Mouse (Mus musculus) neural tube, embryonic 11.5 days (tissue): Measurements from ENCODE around the gene Zfp362. TPM values are rescaled to one million over a fixed set of nuclear protein-coding genes. Genes with fewer than 3 reads are reported as not detected.

Source experiments
- ATAC-seq: fragments of 200-750 bp; cut with Nextera tagmentation; 2 replicates; pipeline ENCODE4 v1.8.0; 2017; ENCODE audit warnings: moderate number of reproducible peaks, mild to moderate bottlenecking, moderate TSS enrichment, moderate library complexity; ENCODE audit not compliant: insufficient read depth, low FRiP score, low TSS enrichment
- DNase-seq: peaks from one replicate; pipeline ENCODE4 v3.0.0-alpha.2; 2015; ENCODE audit warnings: low spot score
- H3K27ac ChIP-seq: fragments of 300-500 bp; sonication (generic); 2 replicates; pipeline ENCODE4 v1.5.1; 2014; ENCODE audit warnings: low read depth, mild to moderate bottlenecking, low read length
- H3K27me3 ChIP-seq: fragments of 300-500 bp; sonication (generic); 2 replicates; pipeline ENCODE4 v1.6.1; 2014; ENCODE audit warnings: mild to moderate bottlenecking, low read length, mixed read lengths; ENCODE audit not compliant: control insufficient read depth, insufficient read depth
- H3K36me3 ChIP-seq: fragments of 300-500 bp; sonication (generic); 2 replicates; pipeline ENCODE4 v1.6.1; 2014; ENCODE audit warnings: mild to moderate bottlenecking, low read length, moderate library complexity, mixed read lengths; ENCODE audit not compliant: control insufficient read depth, insufficient read depth
- H3K4me1 ChIP-seq: fragments of 300-500 bp; sonication (generic); 2 replicates; pipeline ENCODE4 v1.6.1; 2014; ENCODE audit warnings: low read length, mixed read lengths; ENCODE audit not compliant: control insufficient read depth, insufficient read depth
- H3K4me2 ChIP-seq: fragments of 300-500 bp; sonication (generic); 2 replicates; pipeline ENCODE4 v1.6.1; 2014; ENCODE audit warnings: low read depth, mild to moderate bottlenecking, moderate library complexity
- H3K4me3 ChIP-seq: fragments of 300-500 bp; sonication (generic); 2 replicates; pipeline ENCODE4 v1.5.1; 2014; ENCODE audit warnings: low read depth, low read length
- H3K9ac ChIP-seq: fragments of 300-500 bp; sonication (generic); 2 replicates; pipeline ENCODE4 v1.6.1; 2014; ENCODE audit warnings: mild to moderate bottlenecking, low read length
- H3K9me3 ChIP-seq: fragments of 300-500 bp; sonication (generic); 2 replicates; pipeline ENCODE4 v1.6.1; 2016; ENCODE audit warnings: low read length; ENCODE audit not compliant: control insufficient read depth
- WGBS: fragments of 180-500 bp; shearing (Covaris S2); extraction: QIAGEN DNeasy Blood & Tissue Kit; methylation state at CpG from one replicate; pipeline ENCODE4 v1.1.7; 2014; 5-methylcytosine and 5-hydroxymethylcytosine counted together
- polyA plus RNA-seq: library from polyadenylated mRNA; unstranded; fragments of >200 nt; fragmentation: Nextera tagmentation; extraction: Ambion mirVana; gene quantifications from 2 replicates; pipeline ENCODE4 v1.2.1, GENCODE M21; 2014

Gene Zfp362
- polyA plus RNA-seq, 1 experiment from 2014 or later, result 46.6 TPM

- WGBS, result under 1% methylated on average over 51 of the region's 74 CpGs
- peaks cover 25% of the 10 kb centered on the region for H3K4me1 ChIP-seq
- peak; percentile 53 for DNase-seq
Measured at GRCm38 (mm10) chr4:128805150-128806042, 449 bp downstream of the Zfp362 start.

DNA sequence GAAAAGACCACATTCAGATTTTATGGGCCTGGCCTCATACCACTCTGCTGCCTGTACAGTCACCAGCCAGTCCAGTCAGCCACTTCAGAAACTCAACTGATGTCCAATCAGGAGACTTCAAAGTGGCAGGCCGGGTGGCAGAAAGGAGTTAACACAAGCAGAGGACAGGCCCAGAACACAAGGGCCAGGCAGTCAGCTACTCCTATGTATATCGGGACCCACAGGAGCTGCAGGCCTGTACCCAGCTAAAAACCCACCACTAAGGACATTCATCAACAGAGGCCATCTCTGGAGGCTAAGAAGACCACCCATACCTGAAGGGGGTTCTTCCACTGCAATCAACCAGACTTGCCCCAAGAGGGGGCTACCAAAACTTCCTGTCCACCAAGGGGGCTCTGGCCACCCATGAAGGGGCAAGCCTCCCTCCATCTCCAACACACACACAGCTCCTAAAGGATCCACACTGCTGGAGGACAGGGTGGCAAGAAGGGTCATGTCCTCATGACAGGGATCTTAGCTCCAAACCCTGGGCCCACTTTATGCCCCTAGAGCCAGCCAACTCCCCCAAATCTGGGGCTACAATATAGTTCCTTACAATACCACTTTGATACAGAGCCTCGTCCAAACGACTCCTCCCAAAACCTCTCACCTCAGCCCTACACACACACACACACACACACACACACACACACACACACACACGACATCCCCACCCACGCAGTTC, 1.3 kb downstream of the Zfp362 start:
- H3K27me3 ChIP-seq, result no peaks in the 10 kb centered on the region
- H3K9ac ChIP-seq, result peak overlapping the region; percentile 99
- no peaks in the 10 kb centered on the region for H3K36me3 ChIP-seq
- H3K4me2 ChIP-seq, result peak overlapping the region; percentile 98
- peak overlapping the region; percentile 53 for H3K27ac ChIP-seq
- peaks cover 28% of the 10 kb centered on the region for H3K4me1 ChIP-seq
- WGBS, result 6% methylated on average over 6 of the region's 6 CpGs
- H3K4me3 ChIP-seq, result peak overlapping the region; percentile 99
- ATAC-seq, result no peak
- H3K9me3 ChIP-seq, result no peaks in the 10 kb centered on the region
- DNase-seq, result peak; percentile 37

More at GRCm38 (mm10) chr4:128805150-128806042, 449 bp downstream of the Zfp362 start:
- Histone ChIP-seq H3K27ac (peak overlapping the region; percentile 100), H3K4me2 (peak overlapping the region; percentile 98), H3K4me3 (peak overlapping the region; percentile 99), H3K27me3 (no peaks in the 10 kb centered on the region), H3K9ac (peak overlapping the region; percentile 99), H3K9me3 (no peaks in the 10 kb centered on the region), H3K36me3 (no peaks in the 10 kb centered on the region)
- peak; percentile 13; the same call in 1 of the 2 replicates for ATAC-seq

DNA sequence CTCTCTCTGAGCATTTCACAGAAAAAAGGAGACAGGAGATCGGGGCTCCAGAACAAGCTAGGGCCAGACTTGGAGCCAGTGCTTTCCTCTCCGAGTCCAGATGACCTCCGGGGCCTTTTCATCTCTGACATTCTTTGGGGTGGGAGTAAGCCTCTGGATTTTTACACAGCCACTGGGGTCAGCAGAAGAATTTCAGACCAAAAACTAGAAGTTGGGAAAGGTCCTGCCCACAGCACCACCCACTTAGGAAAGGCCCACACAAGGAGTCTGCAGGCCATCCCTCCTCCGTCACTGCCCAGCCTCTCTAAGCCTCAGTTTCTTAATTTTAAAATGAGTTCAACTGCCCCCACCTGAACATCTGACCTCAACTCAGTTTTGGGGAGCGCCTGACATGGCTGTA, 2.3 kb downstream of the Zfp362 start:
- H3K4me3 ChIP-seq, result peak overlapping the region; percentile 99
- H3K9me3 ChIP-seq, result no peaks in the 10 kb centered on the region
- peak overlapping the region; percentile 98 for H3K4me2 ChIP-seq
- H3K4me1 ChIP-seq, result peaks cover 28% of the 10 kb centered on the region
- 58% methylated on average over 5 of the region's 5 CpGs for WGBS
- peak overlapping the region; percentile 99 for H3K9ac ChIP-seq
- H3K27ac ChIP-seq, result no peak overlapping the region
- no peak for DNase-seq
- no peak for ATAC-seq
- H3K27me3 ChIP-seq, result no peaks in the 10 kb centered on the region
- H3K36me3 ChIP-seq, result no peaks in the 10 kb centered on the region

DNA sequence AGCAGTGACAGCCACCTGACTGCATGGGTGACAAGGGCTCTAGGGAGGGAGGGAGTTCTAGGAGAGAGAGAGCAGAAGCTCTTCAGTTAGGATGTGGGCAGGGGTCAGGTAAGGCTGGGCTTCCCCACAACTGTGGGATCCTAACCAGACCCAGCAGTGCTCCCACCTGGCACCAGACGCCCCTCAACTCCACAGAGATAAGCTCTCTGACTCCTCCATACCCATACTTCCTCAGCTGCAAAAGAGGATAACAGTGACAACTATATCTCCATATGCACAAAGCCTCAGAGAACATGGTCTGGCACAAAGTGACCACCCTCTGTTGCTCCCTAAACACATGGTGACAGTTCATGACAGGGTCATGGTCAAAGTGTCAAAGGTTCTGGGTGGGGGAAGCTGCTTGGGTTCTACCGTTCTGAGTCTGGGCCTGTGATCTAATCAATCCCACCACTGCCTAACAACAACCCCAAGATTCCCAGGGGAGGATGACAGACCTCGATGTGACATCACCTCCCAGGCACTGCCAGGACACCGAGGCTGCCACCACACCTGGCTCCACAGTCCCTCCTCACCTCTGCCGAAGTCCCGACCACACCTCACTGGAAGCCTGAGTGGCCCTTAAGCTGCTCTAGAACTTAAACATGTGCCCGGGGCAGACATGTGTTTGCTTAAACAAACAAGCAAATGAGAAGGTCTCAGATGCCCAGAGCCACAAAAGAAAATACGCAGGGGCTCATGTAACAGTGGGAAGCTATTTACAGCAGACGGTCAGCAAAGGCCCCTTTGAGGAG, 4.0 kb downstream of the Zfp362 start:
- Histone ChIP-seq H3K36me3 (no peaks in the 10 kb centered on the region), H3K9ac (no peak overlapping the region), H3K27me3 (no peaks in the 10 kb centered on the region), H3K27ac (no peak overlapping the region), H3K4me3 (no peak overlapping the region), H3K9me3 (no peaks in the 10 kb centered on the region), H3K4me2 (no peak overlapping the region), H3K4me1 (peaks cover 28% of the 10 kb centered on the region)
- WGBS, result 54% methylated on average over 9 of the region's 9 CpGs
- ATAC-seq, result no peak
- DNase-seq, result peak; percentile 7

GRCm38 (mm10) chr4:128796788-128797187, 9.1 kb downstream of the Zfp362 start:
- H3K27ac ChIP-seq, result no peak overlapping the region
- H3K27me3 ChIP-seq, result no peaks in the 10 kb centered on the region
- WGBS, result 77% methylated on average over 8 of the region's 8 CpGs
- no peak overlapping the region for H3K9ac ChIP-seq
- no peak overlapping the region for H3K4me3 ChIP-seq
- no peaks in the 10 kb centered on the region for H3K36me3 ChIP-seq
- H3K9me3 ChIP-seq, result no peaks in the 10 kb centered on the region
- peaks cover 7% of the 10 kb centered on the region for H3K4me1 ChIP-seq
- no peak for ATAC-seq
- DNase-seq, result no peak
- no peak overlapping the region for H3K4me2 ChIP-seq

DNA sequence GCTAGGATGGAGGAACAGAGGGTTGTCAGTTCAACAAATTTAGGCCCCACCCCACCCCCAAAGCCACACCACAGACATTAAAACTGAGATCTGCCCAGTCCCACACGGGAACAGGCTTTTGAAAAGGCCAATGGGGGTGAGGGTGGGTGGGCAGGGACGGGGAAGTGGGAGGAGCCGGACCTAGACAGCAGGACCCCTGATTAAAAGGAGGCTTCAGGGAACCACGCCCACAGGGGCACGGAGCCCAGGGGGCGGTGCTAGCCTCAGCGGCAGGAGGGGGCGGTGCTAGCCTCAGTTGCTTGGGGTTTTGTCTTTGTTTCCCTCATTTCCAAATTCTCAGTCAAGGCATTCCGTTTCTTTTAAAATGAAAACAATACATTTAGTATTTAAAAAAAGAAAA, 10.2 kb downstream of the Zfp362 start:
- no peak overlapping the region for H3K27ac ChIP-seq

GRCm38 (mm10) chr4:128794198-128794597, 11.6 kb downstream of the Zfp362 start:
- Histone ChIP-seq H3K4me3 (no peak overlapping the region), H3K27me3 (no peaks in the 10 kb centered on the region), H3K4me2 (no peak overlapping the region), H3K27ac (no peak overlapping the region), H3K9ac (no peak overlapping the region), H3K4me1 (peaks cover 4% of the 10 kb centered on the region), H3K9me3 (no peaks in the 10 kb centered on the region), H3K36me3 (no peaks in the 10 kb centered on the region; the same call in none of the 2 replicates)
- WGBS, result 91% methylated on average over 8 of the region's 8 CpGs
- DNase-seq, result no peak
- ATAC-seq, result no peak

More for the DNA sequence above, 10.2 kb downstream of the Zfp362 start:
- WGBS, result 5% methylated on average over 9 of the region's 9 CpGs
- peak; percentile 72; the same call in 1 of the 2 replicates for ATAC-seq
- peak; percentile 69 for DNase-seq
- peaks cover 7% of the 10 kb centered on the region for H3K4me1 ChIP-seq
- no peaks in the 10 kb centered on the region for H3K27me3 ChIP-seq
- 0 out of 2 replicates have a peak overlapping the region, but pooled peaks have one; percentile 5 for H3K4me2 ChIP-seq
- H3K9ac ChIP-seq, result no peak overlapping the region
- no peaks in the 10 kb centered on the region for H3K36me3 ChIP-seq
- no peaks in the 10 kb centered on the region for H3K9me3 ChIP-seq
- H3K4me3 ChIP-seq, result no peak overlapping the region

- DNase-seq (no peak), ATAC-seq (no peak)
- H3K9me3 ChIP-seq, result no peaks in the 10 kb centered on the region
- peaks cover 4% of the 10 kb centered on the region for H3K4me1 ChIP-seq
- H3K4me2 ChIP-seq, result no peak overlapping the region
- H3K36me3 ChIP-seq, result no peaks in the 10 kb centered on the region; the same call in none of the 2 replicates
- no peak overlapping the region for H3K27ac ChIP-seq
- WGBS, result 71% methylated on average over 1 of the region's 1 CpGs
- H3K27me3 ChIP-seq, result no peaks in the 10 kb centered on the region
- H3K9ac ChIP-seq, result no peak overlapping the region
- H3K4me3 ChIP-seq, result no peak overlapping the region
Measured at GRCm38 (mm10) chr4:128793710-128794109, 12.1 kb downstream of the Zfp362 start.
